Mouse (Mus musculus) forebrain, postnatal 0 days (tissue): Measurements from ENCODE around the gene Larp1. TPM values are rescaled to one million over a fixed set of nuclear protein-coding genes. Genes with fewer than 3 reads are reported as not detected.
"Not testable (repeated sequence)": the region's sequence is repeated elsewhere in the genome, so short reads cannot be mapped to it uniquely, and the experiment has no call there.

Source experiments
- ATAC-seq: fragments of 200-750 bp; cut with Nextera tagmentation; 2 replicates; pipeline ENCODE4 v1.8.0; 2017; ENCODE audit warnings: mild to moderate bottlenecking, moderate library complexity
- DNase-seq: peaks from one replicate; pipeline ENCODE4 v3.0.0-alpha.2; 2015
- H3K27ac ChIP-seq: fragments of 300-500 bp; sonication (generic); 2 replicates; pipeline ENCODE4 v1.5.1; 2014; ENCODE audit warnings: low read depth, mild to moderate bottlenecking, antibody characterized with exemption, low read length, moderate library complexity, mixed read lengths
- H3K27me3 ChIP-seq: fragments of 300-500 bp; sonication (generic); 2 replicates; pipeline ENCODE4 v1.6.1; 2014; ENCODE audit warnings: mild to moderate bottlenecking, low read length, mixed read lengths; ENCODE audit not compliant: insufficient read depth
- H3K36me3 ChIP-seq: fragments of 300-500 bp; sonication (generic); 2 replicates; pipeline ENCODE4 v1.6.1; 2014; ENCODE audit warnings: mild to moderate bottlenecking, moderate library complexity; ENCODE audit not compliant: insufficient read depth
- H3K4me1 ChIP-seq: fragments of 300-500 bp; sonication (generic); 2 replicates; pipeline ENCODE4 v1.6.1; 2014; ENCODE audit warnings: antibody characterized with exemption; ENCODE audit not compliant: insufficient read depth
- H3K4me2 ChIP-seq: fragments of 300-500 bp; sonication (generic); 2 replicates; pipeline ENCODE4 v1.6.1; 2014; ENCODE audit warnings: low read depth, mild to moderate bottlenecking, moderate library complexity
- H3K4me3 ChIP-seq: fragments of 300-500 bp; sonication (generic); 2 replicates; pipeline ENCODE4 v1.5.1; 2014; ENCODE audit warnings: low read depth, low read length, mixed read lengths
- H3K9ac ChIP-seq: fragments of 300-500 bp; sonication (generic); 2 replicates; pipeline ENCODE4 v1.6.1; 2014; ENCODE audit warnings: mild to moderate bottlenecking
- H3K9me3 ChIP-seq: fragments of 300-500 bp; sonication (generic); 2 replicates; pipeline ENCODE4 v1.6.1; 2016; ENCODE audit warnings: low read length
- CTCF ChIP-seq: sonication (generic); IDR thresholded peaks from 2 replicates; pipeline ENCODE4 v1.5.1; 2016; ENCODE audit warnings: antibody characterized with exemption, control low read depth, low read depth
- WGBS: fragments of 180-500 bp; shearing (Covaris S2); extraction: QIAGEN DNeasy Blood & Tissue Kit; methylation state at CpG from one replicate; pipeline ENCODE4 v1.1.7; 2014; 5-methylcytosine and 5-hydroxymethylcytosine counted together
- polyA plus RNA-seq: library from polyadenylated mRNA; unstranded; fragments of >200 nt; fragmentation: Nextera tagmentation; extraction: Ambion mirVana; gene quantifications from 2 replicates; pipeline ENCODE4 v1.2.1, GENCODE M21; 2015
- total RNA-seq: library from RNA; depleted of rRNA; stranded (reverse); fragments of >200 nt; gene quantifications from 2 replicates; pipeline ENCODE4 v1.2.3, GENCODE M21; 2014

The Larp1 gene
- total and polyA plus RNA-seq, 2 experiments from 2014 or later: 13.3 to 43.9 TPM

GRCm38 (mm10) chr11:58098366-58098720 is 89.5 kb downstream of the Larp1 start:
- H3K4me1 ChIP-seq, H3K27ac ChIP-seq, H3K27me3 ChIP-seq, DNase-seq, H3K4me2 ChIP-seq, H3K9ac ChIP-seq, H3K4me3 ChIP-seq, H3K9me3 ChIP-seq, H3K36me3 ChIP-seq, ATAC-seq: not testable (repeated sequence)
- 74% methylated on average over 5 of the region's 5 CpGs for WGBS
- TF ChIP-seq CTCF: peak; percentile 53

DNA sequence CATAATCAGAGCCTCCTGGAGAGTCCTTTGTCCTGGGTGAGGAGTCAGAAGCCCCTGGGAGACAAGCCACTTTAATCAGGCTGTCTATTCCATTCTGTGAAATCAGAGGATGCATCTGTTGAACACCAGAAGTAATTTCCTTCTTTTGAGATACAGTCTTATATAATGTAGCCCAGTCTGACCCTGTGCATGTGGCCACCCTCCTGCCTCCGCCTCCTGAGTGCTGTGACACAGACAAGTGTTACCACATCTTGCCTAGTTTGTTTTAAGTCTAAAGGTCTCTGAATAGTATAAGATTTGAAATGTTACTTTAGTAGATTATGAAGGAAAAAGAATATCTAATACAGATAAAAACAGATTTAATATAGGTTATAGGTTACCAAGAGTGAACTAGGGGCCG is 91.1 kb downstream of the Larp1 start:
- Histone ChIP-seq H3K27me3 (no peaks in the 10 kb centered on the region; the same call in 1 of the 2 replicates), H3K4me3 (no peak overlapping the region), H3K4me2 (no peak overlapping the region), H3K27ac (no peak overlapping the region), H3K36me3 (no peaks in the 10 kb centered on the region), H3K4me1 (peaks cover 7% of the 10 kb centered on the region), H3K9me3 (no peaks in the 10 kb centered on the region), H3K9ac (no peak overlapping the region)
- TF ChIP-seq CTCF: no peak
- DNase-seq (no peak), ATAC-seq (no peak)
- 85% methylated on average over 2 of the region's 2 CpGs for WGBS

- Histone ChIP-seq H3K27ac (no peak overlapping the region), H3K4me2 (no peak overlapping the region), H3K36me3 (no peaks in the 10 kb centered on the region), H3K9me3 (no peaks in the 10 kb centered on the region), H3K4me1 (peaks cover 14% of the 10 kb centered on the region), H3K9ac (no peak overlapping the region), H3K4me3 (no peak overlapping the region), H3K27me3 (no peaks in the 10 kb centered on the region)
- no peak for TF ChIP-seq CTCF
- WGBS: 86% methylated on average over 4 of the region's 4 CpGs
- DNase-seq: no peak
- ATAC-seq: no peak
These were observed 92.4 kb downstream of the Larp1 start for GRCm38 (mm10) chr11:58101194-58101720.

DNA sequence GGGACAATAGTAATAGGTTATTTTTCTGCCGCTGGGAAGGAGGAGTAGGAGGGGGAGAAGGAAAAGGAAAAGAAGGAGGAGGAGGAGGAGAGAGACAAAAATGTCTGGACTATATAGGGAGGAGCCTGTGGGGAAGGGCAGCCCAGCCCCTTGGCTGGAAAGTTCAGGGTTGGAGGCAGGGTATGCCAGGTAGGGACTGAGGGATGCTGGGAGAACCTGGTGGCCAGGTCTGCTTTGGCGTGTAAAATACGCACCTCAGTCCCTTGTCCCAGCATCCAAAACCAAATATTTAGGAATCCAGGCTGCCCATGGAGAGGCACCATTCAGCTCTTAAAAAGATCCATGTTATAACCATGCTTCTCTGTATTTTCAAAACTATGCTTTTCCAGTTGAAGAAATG is 93.3 kb downstream of the Larp1 start:
- peaks cover 14% of the 10 kb centered on the region for H3K4me1 ChIP-seq
- no peak for ATAC-seq
- no peak overlapping the region for H3K27ac ChIP-seq
- no peaks in the 10 kb centered on the region for H3K36me3 ChIP-seq
- H3K4me3 ChIP-seq: no peak overlapping the region
- H3K9ac ChIP-seq: no peak overlapping the region
- H3K4me2 ChIP-seq: no peak overlapping the region
- H3K27me3 ChIP-seq: no peaks in the 10 kb centered on the region
- no peak for DNase-seq
- WGBS: 86% methylated on average over 3 of the region's 3 CpGs
- no peak for TF ChIP-seq CTCF
- no peaks in the 10 kb centered on the region for H3K9me3 ChIP-seq

GRCm38 (mm10) chr11:58102581-58103343 is 93.9 kb downstream of the Larp1 start:
- Histone ChIP-seq H3K27ac (no peak overlapping the region), H3K4me1 (peaks cover 14% of the 10 kb centered on the region), H3K9me3 (no peaks in the 10 kb centered on the region), H3K27me3 (no peaks in the 10 kb centered on the region), H3K4me2 (peak overlapping the region; percentile 54), H3K9ac (peak overlapping the region; percentile 63), H3K4me3 (no peak overlapping the region; the same call in 1 of the 2 replicates), H3K36me3 (no peaks in the 10 kb centered on the region)
- TF ChIP-seq CTCF: no peak
- WGBS: 83% methylated on average over 9 of the region's 9 CpGs
- DNase-seq (no peak), ATAC-seq (no peak)

- Histone ChIP-seq H3K27ac (peak overlapping the region; percentile 51), H3K9me3 (no peaks in the 10 kb centered on the region), H3K36me3 (no peaks in the 10 kb centered on the region), H3K4me1 (peaks cover 14% of the 10 kb centered on the region), H3K27me3 (no peaks in the 10 kb centered on the region), H3K9ac (peak overlapping the region; percentile 63), H3K4me2 (peak overlapping the region; percentile 54), H3K4me3 (peak overlapping the region; percentile 63)
- ATAC-seq: peak; percentile 5
- TF ChIP-seq CTCF: 0 out of 2 replicates have a peak, but pooled peaks have one; percentile 16
- WGBS: 61% methylated on average over 13 of the region's 13 CpGs
- DNase-seq: no peak
These were observed 94.4 kb downstream of the Larp1 start for GRCm38 (mm10) chr11:58103344-58103653.

GRCm38 (mm10) chr11:58103697-58104306 is 94.9 kb downstream of the Larp1 start, which contains the start of gene Cnot8:
Gene Cnot8, plus strand, starts transcription at chr11:58104153.
- H3K4me2 ChIP-seq: peak within 1 kb of the TSS; percentile 65
- peaks cover 14% of the 10 kb centered on the region for H3K4me1 ChIP-seq
- peak within 1 kb of the TSS; percentile 63 for H3K4me3 ChIP-seq

More at GRCm38 (mm10) chr11:58103697-58104306, 94.9 kb downstream of the Larp1 start, which contains the start of gene Cnot8:
- DNase-seq: peak; percentile 100
- Histone ChIP-seq H3K9ac (peak within 1 kb of the TSS; percentile 86), H3K36me3 (no peaks in the 10 kb centered on the region), H3K9me3 (no peaks in the 10 kb centered on the region), H3K27me3 (no peaks in the 10 kb centered on the region), H3K27ac (peak within 1 kb of the TSS; percentile 85)
- TF ChIP-seq CTCF: no peak
- WGBS: 2% methylated on average over 55 of the region's 55 CpGs
- peak; percentile 98 for ATAC-seq
